Mouse (Mus musculus): ENCODE results near the gene Ngf. TPM values are rescaled to one million over a fixed set of nuclear protein-coding genes. Genes with fewer than 3 reads are reported as not detected.

The Ngf gene
- polyA plus RNA-seq, 1 experiment, result not detected

DNA sequence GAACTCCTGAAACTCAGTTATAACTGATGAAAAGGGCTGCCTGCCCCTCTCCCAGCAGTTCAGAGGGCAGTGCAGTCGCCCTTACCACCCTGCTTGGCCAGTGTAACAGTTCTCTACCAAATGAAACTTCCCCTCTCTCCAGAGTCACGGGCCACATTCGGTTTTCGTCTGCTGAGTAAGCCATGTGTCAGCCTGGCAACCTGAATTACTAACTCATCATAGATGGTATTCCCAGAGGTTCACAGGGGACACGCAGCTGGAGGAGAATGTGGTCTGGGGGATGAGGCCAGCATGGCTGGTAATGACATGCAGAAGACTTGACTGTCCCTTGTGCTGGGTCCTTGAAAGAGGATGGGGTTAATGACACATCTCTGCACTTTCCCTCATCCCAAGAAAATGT, 1.5 kb downstream of the Ngf start:
- Histone ChIP-seq H3K27ac (ENCODE audit: insufficient read depth, low read depth, low read length) (no peak overlapping the region), H3K4me3 (ENCODE audit: insufficient read depth, low read length) (no peak overlapping the region), H3K4me1 (ENCODE audit: control insufficient read depth, insufficient read depth, low read length) (no peaks in the 10 kb centered on the region)
- TF ChIP-seq POLR2A (IDR thresholded peaks at IDR 0.05; ENCODE audit: borderline replicate concordance, low read depth, low read length) (no peak), CTCF (IDR thresholded peaks at IDR 0.05; ENCODE audit: low read depth, low read length) (no peak)

DNA sequence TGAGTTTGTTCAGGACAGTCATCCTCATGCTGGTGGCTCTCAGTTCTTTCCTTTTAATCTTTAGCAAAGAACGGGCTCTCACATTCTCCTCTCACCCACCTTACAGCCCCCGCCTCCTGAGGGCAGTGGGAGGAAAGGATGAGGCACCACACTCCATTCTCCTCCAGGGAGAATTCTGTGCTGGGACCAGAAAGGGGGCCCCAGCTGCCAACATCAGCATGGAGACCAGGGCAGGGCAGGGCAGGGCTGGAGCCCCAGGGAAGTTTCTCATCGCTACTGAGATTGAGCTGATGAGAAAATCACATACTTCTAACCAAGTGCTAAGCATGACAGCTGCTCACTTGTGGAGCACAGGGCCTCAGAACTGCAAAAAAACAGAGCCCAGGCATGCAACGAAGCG, 2.1 kb downstream of the Ngf start:
- Histone ChIP-seq H3K4me1 (ENCODE audit: control insufficient read depth, insufficient read depth, low read length) (no peaks in the 10 kb centered on the region), H3K4me3 (ENCODE audit: insufficient read depth, low read length) (no peak overlapping the region), H3K27ac (ENCODE audit: insufficient read depth, low read depth, low read length) (no peak overlapping the region)
- TF ChIP-seq CTCF (IDR thresholded peaks at IDR 0.05; ENCODE audit: low read depth, low read length) (no peak), POLR2A (IDR thresholded peaks at IDR 0.05; ENCODE audit: borderline replicate concordance, low read depth, low read length) (no peak)

DNA sequence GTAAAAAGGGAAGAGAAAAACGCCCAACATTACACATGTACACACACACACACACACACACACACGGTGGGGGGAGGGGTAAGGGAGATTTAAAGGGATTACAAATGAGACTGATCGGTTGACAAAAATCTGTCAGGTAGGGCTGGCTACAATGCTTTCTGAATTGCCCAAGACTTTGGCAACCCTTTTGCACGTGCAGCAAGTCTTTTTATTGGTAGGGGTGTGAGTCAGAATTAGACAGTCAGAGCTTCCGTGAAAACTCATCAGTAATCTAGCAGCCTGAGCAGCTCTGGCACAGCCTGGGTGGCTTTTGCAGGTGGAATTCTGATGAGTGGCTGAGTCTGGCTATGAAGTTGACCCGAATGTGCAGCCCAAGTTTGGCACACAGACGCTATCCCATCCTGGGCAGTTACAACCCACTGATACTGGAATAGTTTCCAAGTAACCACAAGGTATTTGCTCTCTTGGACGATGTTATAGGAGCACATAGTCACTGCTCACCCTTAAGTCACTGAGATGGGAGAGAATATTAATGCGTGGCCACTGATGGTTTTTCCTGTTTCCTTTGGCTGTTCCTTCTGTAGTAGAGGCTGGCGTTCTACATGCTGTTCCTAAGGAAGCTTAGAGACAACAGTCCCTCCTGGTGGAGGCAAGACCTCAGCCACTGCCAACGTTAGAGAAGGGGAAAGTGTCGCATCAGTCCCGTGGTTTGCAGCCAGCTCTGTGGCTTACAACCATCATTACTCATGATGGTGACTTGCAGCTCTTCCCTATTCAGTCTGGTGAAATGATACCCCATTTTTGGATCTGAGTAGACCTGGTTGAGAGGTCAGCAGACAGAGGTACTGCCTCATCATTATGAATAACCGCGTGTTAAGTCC, 4.8 kb downstream of the Ngf start:
- TF ChIP-seq CTCF (IDR thresholded peaks at IDR 0.05; ENCODE audit: low read depth, low read length) (no peak), POLR2A (IDR thresholded peaks at IDR 0.05; ENCODE audit: borderline replicate concordance, low read depth, low read length) (no peak)

DNA sequence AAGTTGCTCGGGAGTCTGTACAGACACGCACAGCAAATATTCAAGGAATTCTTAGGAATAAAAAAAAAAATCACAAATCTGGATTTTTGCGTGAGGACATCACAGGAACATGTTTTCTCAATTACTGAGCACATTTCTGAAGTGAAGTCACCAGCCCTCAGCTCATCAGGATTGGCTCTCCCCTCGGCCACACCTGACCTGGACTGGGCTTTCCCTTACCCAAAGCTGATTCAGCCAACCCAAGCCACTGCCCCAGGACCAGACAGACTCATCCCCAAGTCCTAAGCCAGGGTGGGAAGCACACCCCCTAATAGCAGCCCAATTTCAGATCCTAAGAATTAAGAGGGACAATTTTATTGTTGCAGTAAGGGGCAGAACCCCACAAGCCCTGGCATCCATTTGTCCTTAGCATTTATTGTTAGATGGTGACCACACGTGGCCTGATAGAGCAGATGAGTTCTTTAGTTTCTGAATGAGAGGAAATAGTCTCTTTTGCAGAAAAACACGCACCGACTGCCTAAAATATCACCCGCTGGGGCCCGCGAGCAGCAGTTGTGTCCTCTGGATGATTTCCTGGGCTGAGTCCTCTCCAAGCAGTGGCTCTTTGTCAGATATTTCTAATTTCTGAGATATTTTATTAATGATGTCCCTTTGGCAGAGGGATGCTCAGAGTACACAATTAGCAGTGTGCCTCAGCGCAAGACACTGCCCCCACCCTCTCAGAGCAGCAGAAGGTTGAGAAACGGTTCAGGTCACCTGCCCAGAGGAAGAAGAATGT, 8.4 kb downstream of the Ngf start:
- H3K4me1 ChIP-seq (ENCODE audit: control insufficient read depth, insufficient read depth, low read length), result no peaks in the 10 kb centered on the region
- H3K4me3 ChIP-seq (ENCODE audit: insufficient read depth, low read length), result no peak overlapping the region
- TF ChIP-seq POLR2A (IDR thresholded peaks at IDR 0.05; ENCODE audit: borderline replicate concordance, low read depth, low read length) (no peak), CTCF (IDR thresholded peaks at IDR 0.05; ENCODE audit: low read depth, low read length) (no peak)
- H3K27ac ChIP-seq (ENCODE audit: insufficient read depth, low read depth, low read length), result no peak overlapping the region

More for the DNA sequence above, 4.8 kb downstream of the Ngf start:
- Histone ChIP-seq H3K27ac (ENCODE audit: insufficient read depth, low read depth, low read length) (no peak overlapping the region), H3K4me3 (ENCODE audit: insufficient read depth, low read length) (no peak overlapping the region), H3K4me1 (ENCODE audit: control insufficient read depth, insufficient read depth, low read length) (no peaks in the 10 kb centered on the region)

GRCm38 (mm10) chr3:102490393-102491123, 20.8 kb downstream of the Ngf start:
- Histone ChIP-seq H3K27ac (ENCODE audit: insufficient read depth, low read depth, low read length) (no peak overlapping the region), H3K4me1 (ENCODE audit: control insufficient read depth, insufficient read depth, low read length) (no peaks in the 10 kb centered on the region), H3K4me3 (ENCODE audit: insufficient read depth, low read length) (no peak overlapping the region)
- TF ChIP-seq CTCF (IDR thresholded peaks at IDR 0.05; ENCODE audit: low read depth, low read length) (no peak), POLR2A (IDR thresholded peaks at IDR 0.05; ENCODE audit: borderline replicate concordance, low read depth, low read length) (no peak)

GRCm38 (mm10) chr3:102498113-102498512, 28.4 kb downstream of the Ngf start:
- Histone ChIP-seq H3K4me3 (ENCODE audit: insufficient read depth, low read length) (no peak overlapping the region), H3K27ac (ENCODE audit: insufficient read depth, low read depth, low read length) (no peak overlapping the region), H3K4me1 (ENCODE audit: control insufficient read depth, insufficient read depth, low read length) (no peaks in the 10 kb centered on the region)
- no peak for TF ChIP-seq CTCF (IDR thresholded peaks at IDR 0.05; ENCODE audit: low read depth, low read length)
- TF ChIP-seq POLR2A (IDR thresholded peaks at IDR 0.05; ENCODE audit: borderline replicate concordance, low read depth, low read length), result no peak

DNA sequence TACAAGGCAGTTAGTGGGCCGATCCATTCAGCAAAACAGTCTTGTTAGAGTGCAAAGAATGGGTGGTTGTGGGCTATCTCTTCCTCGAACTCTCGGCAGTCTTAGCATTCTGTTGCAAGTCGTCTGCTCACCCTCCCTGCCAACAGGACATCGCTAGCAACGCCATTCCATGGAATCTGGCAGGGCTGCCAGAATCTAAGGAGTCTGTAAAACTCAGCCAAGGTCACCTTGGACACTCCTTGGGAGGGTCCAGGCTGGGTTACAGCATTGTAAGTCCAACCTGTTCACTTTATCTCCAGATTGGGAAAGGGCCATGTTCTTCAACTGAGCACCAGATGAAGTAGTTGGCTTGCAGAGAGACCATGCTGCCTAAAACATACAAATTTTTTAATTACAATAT, 29.2 kb downstream of the Ngf start:
- Histone ChIP-seq H3K4me3 (ENCODE audit: insufficient read depth, low read length) (no peak overlapping the region), H3K4me1 (ENCODE audit: control insufficient read depth, insufficient read depth, low read length) (no peaks in the 10 kb centered on the region), H3K27ac (ENCODE audit: insufficient read depth, low read depth, low read length) (no peak overlapping the region)
- no peak for TF ChIP-seq POLR2A (IDR thresholded peaks at IDR 0.05; ENCODE audit: borderline replicate concordance, low read depth, low read length)
- no peak for TF ChIP-seq CTCF (IDR thresholded peaks at IDR 0.05; ENCODE audit: low read depth, low read length)

DNA sequence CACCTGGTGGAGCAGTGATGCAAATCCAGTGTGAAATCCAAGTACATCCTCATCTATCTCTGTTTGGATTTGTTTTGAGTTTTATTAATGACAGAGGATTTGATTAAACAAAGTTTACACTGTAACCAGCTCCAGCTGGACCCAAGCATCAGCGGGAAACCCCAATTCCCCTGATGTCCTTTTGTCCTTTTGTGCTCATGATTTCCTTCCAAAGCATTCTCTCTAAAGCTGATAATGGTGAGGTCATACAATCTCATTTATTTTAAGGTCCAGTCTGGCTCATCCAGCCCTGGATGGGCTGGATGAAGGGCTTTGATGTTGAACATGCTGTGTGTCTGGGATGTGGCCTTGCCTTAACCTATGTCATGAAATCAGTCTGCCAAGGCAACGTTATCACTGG, 30.3 kb downstream of the Ngf start:
- H3K4me1 ChIP-seq (ENCODE audit: control insufficient read depth, insufficient read depth, low read length), result no peaks in the 10 kb centered on the region
- no peak overlapping the region for H3K4me3 ChIP-seq (ENCODE audit: insufficient read depth, low read length)
- no peak for TF ChIP-seq CTCF (IDR thresholded peaks at IDR 0.05; ENCODE audit: low read depth, low read length)
- no peak for TF ChIP-seq POLR2A (IDR thresholded peaks at IDR 0.05; ENCODE audit: borderline replicate concordance, low read depth, low read length)

DNA sequence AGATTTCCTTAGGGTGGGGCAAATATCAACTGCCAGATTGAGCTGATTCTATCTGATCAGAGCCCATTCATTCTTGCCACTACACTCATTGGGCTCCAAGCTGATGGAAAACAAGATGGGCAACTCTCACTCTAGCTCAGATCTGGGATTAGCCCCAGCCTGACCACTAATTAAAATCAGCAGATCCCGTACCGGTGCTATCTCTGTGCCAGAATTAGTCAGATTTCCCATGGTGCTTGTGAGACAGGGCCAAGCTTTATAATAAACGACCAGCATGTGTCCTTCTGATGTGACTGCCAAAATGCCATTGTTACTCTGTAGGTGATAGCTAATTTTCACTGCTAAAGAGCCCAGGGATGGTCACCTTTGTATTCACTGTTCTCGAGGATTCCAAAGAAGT, 31.5 kb downstream of the Ngf start:
- TF ChIP-seq POLR2A (IDR thresholded peaks at IDR 0.05; ENCODE audit: borderline replicate concordance, low read depth, low read length), result no peak
- TF ChIP-seq CTCF (IDR thresholded peaks at IDR 0.05; ENCODE audit: low read depth, low read length), result no peak
- no peak overlapping the region for H3K4me3 ChIP-seq (ENCODE audit: insufficient read depth, low read length)
- no peak overlapping the region for H3K27ac ChIP-seq (ENCODE audit: insufficient read depth, low read depth, low read length)
- H3K4me1 ChIP-seq (ENCODE audit: control insufficient read depth, insufficient read depth, low read length), result no peaks in the 10 kb centered on the region

More for the DNA sequence above, 30.3 kb downstream of the Ngf start:
- H3K27ac ChIP-seq (ENCODE audit: insufficient read depth, low read depth, low read length), result no peak overlapping the region

Data from bone marrow macrophage, adult 2 months (primary cell).